Mouse (Mus musculus): ENCODE data around the gene Mrtfa. TPM values are rescaled to one million over a fixed set of nuclear protein-coding genes. Genes with fewer than 3 reads are reported as not detected.
"Not testable (repeated sequence)": the region's sequence is repeated elsewhere in the genome, so short reads cannot be mapped to it uniquely, and the experiment has no call there.

Mrtfa gene
- 100 to 1,000 TPM; 109 to 706 (median 261) TPM for total RNA-seq (2018; cell fraction: chromatin; rRNA removed)
- 10 to 100 TPM; 42.3 to 93.8 (median 61.3) TPM for total RNA-seq (2018; cell fraction: cytosol; rRNA removed)
- total RNA-seq (2018; cell fraction: nucleus; rRNA removed): 100 to 1,000 TPM in 23 of 26 experiments, 10 to 100 TPM in 3; 69.7 to 321 (median 147) TPM
- polyA plus RNA-seq (2018): 27.7 to 61.9 TPM (median 51.4 TPM) in 3 replicates

GRCm38 (mm10) chr15:81190630-81191178 lies at the start of gene Mrtfa:
Gene Mrtfa, minus strand, starts transcription at chr15:81190757.
- peaks cover 47% of the 10 kb centered on the region for H3K79me2 ChIP-seq (ENCODE audit: inconsistent target)
- no peaks in the 10 kb centered on the region for H3K36me3 ChIP-seq (ENCODE audit: inconsistent target)
- peak within 1 kb of the TSS; percentile 77 for H3K27ac ChIP-seq
- WGBS (ENCODE audit: missing documents): 1% methylated on average over 40 of the region's 48 CpGs
- H3K4me3 ChIP-seq (ENCODE audit: inconsistent target): peak within 1 kb of the TSS; percentile 79

- Histone ChIP-seq H3K36me3 (ENCODE audit: inconsistent target) (no peaks in the 10 kb centered on the region), H3K27ac (no peak overlapping the region), H3K4me3 (ENCODE audit: inconsistent target) (no peak overlapping the region), H3K79me2 (ENCODE audit: inconsistent target) (no peaks in the 10 kb centered on the region)
- 84% methylated on average over 7 of the region's 13 CpGs for WGBS (ENCODE audit: missing documents)
Measured at GRCm38 (mm10) chr15:81239794-81240343, 49.3 kb upstream of the Mrtfa start.

- Histone ChIP-seq H3K36me3 (ENCODE audit: inconsistent target) (no peaks in the 10 kb centered on the region), H3K4me3 (ENCODE audit: inconsistent target) (no peak overlapping the region)
- 25% methylated on average over 7 of the region's 7 CpGs for WGBS (ENCODE audit: missing documents)
Measured at GRCm38 (mm10) chr15:81239261-81239660, 48.7 kb upstream of the Mrtfa start.

GRCm38 (mm10) chr15:81237471-81237870 lies 46.9 kb upstream of the Mrtfa start:
- Histone ChIP-seq H3K27ac (no peak overlapping the region), H3K4me3 (ENCODE audit: inconsistent target) (no peak overlapping the region), H3K79me2 (ENCODE audit: inconsistent target) (no peaks in the 10 kb centered on the region), H3K36me3 (ENCODE audit: inconsistent target) (no peaks in the 10 kb centered on the region)
- WGBS (ENCODE audit: missing documents): 75% methylated on average over 18 of the region's 18 CpGs

More at GRCm38 (mm10) chr15:81239261-81239660, 48.7 kb upstream of the Mrtfa start:
- no peaks in the 10 kb centered on the region for H3K79me2 ChIP-seq (ENCODE audit: inconsistent target)
- no peak overlapping the region for H3K27ac ChIP-seq

- no peaks in the 10 kb centered on the region for H3K36me3 ChIP-seq (ENCODE audit: inconsistent target)
- H3K79me2 ChIP-seq (ENCODE audit: inconsistent target): no peaks in the 10 kb centered on the region
- no peak overlapping the region for H3K4me3 ChIP-seq (ENCODE audit: inconsistent target)
- no peak overlapping the region for H3K27ac ChIP-seq
- WGBS (ENCODE audit: missing documents): 18% methylated on average over 8 of the region's 8 CpGs
Measured at GRCm38 (mm10) chr15:81236062-81236461, 45.5 kb upstream of the Mrtfa start.

GRCm38 (mm10) chr15:81235086-81235920 lies 44.7 kb upstream of the Mrtfa start, which contains the start of gene Mchr1:
Gene Mchr1, plus strand, starts transcription at chr15:81235499.
- 8% methylated on average over 25 of the region's 25 CpGs for WGBS (ENCODE audit: missing documents)
- H3K36me3 ChIP-seq (ENCODE audit: inconsistent target): no peaks in the 10 kb centered on the region
- H3K27ac ChIP-seq: no peak within 1 kb of the TSS
- no peaks in the 10 kb centered on the region for H3K79me2 ChIP-seq (ENCODE audit: inconsistent target)
- H3K4me3 ChIP-seq (ENCODE audit: inconsistent target): no peak within 1 kb of the TSS

- Histone ChIP-seq H3K4me3 (ENCODE audit: inconsistent target) (no peak overlapping the region), H3K27ac (no peak overlapping the region), H3K36me3 (ENCODE audit: inconsistent target) (no peaks in the 10 kb centered on the region), H3K79me2 (ENCODE audit: inconsistent target) (no peaks in the 10 kb centered on the region)
- 65% methylated on average over 6 of the region's 7 CpGs for WGBS (ENCODE audit: missing documents)
Measured at GRCm38 (mm10) chr15:81231325-81231724, 40.8 kb upstream of the Mrtfa start.

GRCm38 (mm10) chr15:81229791-81230190 lies 39.2 kb upstream of the Mrtfa start:
- WGBS (ENCODE audit: missing documents): 89% methylated on average over 2 of the region's 3 CpGs
- Histone ChIP-seq H3K36me3 (ENCODE audit: inconsistent target) (no peaks in the 10 kb centered on the region), H3K4me3 (ENCODE audit: inconsistent target) (no peak overlapping the region), H3K27ac (no peak overlapping the region), H3K79me2 (ENCODE audit: inconsistent target) (no peaks in the 10 kb centered on the region)

GRCm38 (mm10) chr15:81228258-81228657 lies 37.7 kb upstream of the Mrtfa start:
- Histone ChIP-seq H3K79me2 (ENCODE audit: inconsistent target) (no peaks in the 10 kb centered on the region), H3K4me3 (ENCODE audit: inconsistent target) (no peak overlapping the region), H3K27ac (no peak overlapping the region), H3K36me3 (ENCODE audit: inconsistent target) (no peaks in the 10 kb centered on the region)
- WGBS (ENCODE audit: missing documents): 87% methylated on average over 3 of the region's 3 CpGs

- WGBS (ENCODE audit: missing documents): 97% methylated on average over 3 of the region's 3 CpGs
- H3K36me3 ChIP-seq (ENCODE audit: inconsistent target): no peaks in the 10 kb centered on the region
- no peak overlapping the region for H3K27ac ChIP-seq
- no peaks in the 10 kb centered on the region for H3K79me2 ChIP-seq (ENCODE audit: inconsistent target)
- no peak overlapping the region for H3K4me3 ChIP-seq (ENCODE audit: inconsistent target)
Measured at GRCm38 (mm10) chr15:81227275-81227674, 36.7 kb upstream of the Mrtfa start.

GRCm38 (mm10) chr15:81226796-81227195 lies 36.2 kb upstream of the Mrtfa start:
- H3K79me2 ChIP-seq (ENCODE audit: inconsistent target): no peaks in the 10 kb centered on the region
- WGBS (ENCODE audit: missing documents): 87% methylated on average over 4 of the region's 4 CpGs
- no peaks in the 10 kb centered on the region for H3K36me3 ChIP-seq (ENCODE audit: inconsistent target)
- no peak overlapping the region for H3K4me3 ChIP-seq (ENCODE audit: inconsistent target)
- no peak overlapping the region for H3K27ac ChIP-seq

- Histone ChIP-seq H3K36me3 (ENCODE audit: inconsistent target) (no peaks in the 10 kb centered on the region), H3K4me3 (ENCODE audit: inconsistent target) (no peak overlapping the region), H3K27ac (no peak overlapping the region), H3K79me2 (ENCODE audit: inconsistent target) (no peaks in the 10 kb centered on the region)
- WGBS (ENCODE audit: missing documents): 87% methylated on average over 6 of the region's 6 CpGs
Measured at GRCm38 (mm10) chr15:81225732-81226131, 35.2 kb upstream of the Mrtfa start.

- Histone ChIP-seq H3K79me2 (ENCODE audit: inconsistent target) (no peaks in the 10 kb centered on the region), H3K36me3 (ENCODE audit: inconsistent target) (no peaks in the 10 kb centered on the region), H3K4me3 (ENCODE audit: inconsistent target) (no peak overlapping the region), H3K27ac (no peak overlapping the region)
- WGBS (ENCODE audit: missing documents): 94% methylated on average over 10 of the region's 10 CpGs
Measured at GRCm38 (mm10) chr15:81225016-81225415, 34.5 kb upstream of the Mrtfa start.

GRCm38 (mm10) chr15:81221446-81221845 lies 30.9 kb upstream of the Mrtfa start:
- Histone ChIP-seq H3K36me3 (ENCODE audit: inconsistent target) (no peaks in the 10 kb centered on the region), H3K4me3 (ENCODE audit: inconsistent target) (no peak overlapping the region), H3K79me2 (ENCODE audit: inconsistent target) (no peaks in the 10 kb centered on the region), H3K27ac (no peak overlapping the region)
- 70% methylated on average over 6 of the region's 6 CpGs for WGBS (ENCODE audit: missing documents)

GRCm38 (mm10) chr15:81220051-81220450 lies 29.5 kb upstream of the Mrtfa start:
- not testable (repeated sequence) for H3K4me3 ChIP-seq (ENCODE audit: inconsistent target); H3K27ac ChIP-seq; H3K79me2 ChIP-seq (ENCODE audit: inconsistent target); H3K36me3 ChIP-seq (ENCODE audit: inconsistent target)
- WGBS (ENCODE audit: missing documents): 92% methylated on average over 8 of the region's 8 CpGs

Data from macrophage (primary cell).